Mouse (Mus musculus) midbrain, embryonic 14.5 days (tissue): ENCODE data around the gene Ptpn3. TPM values are rescaled to one million over a fixed set of nuclear protein-coding genes. Genes with fewer than 3 reads are reported as not detected.

ENCODE experiments used
- ATAC-seq: fragments of 200-750 bp; cut with Nextera tagmentation; 2 replicates; pipeline ENCODE4 v1.8.0; 2017; ENCODE audit warnings: moderate number of reproducible peaks, moderate library complexity; ENCODE audit not compliant: low FRiP score, low TSS enrichment
- DNase-seq: peaks from one replicate; pipeline ENCODE4 v3.0.0-alpha.2; 2015
- H3K27ac ChIP-seq: fragments of 300-500 bp; sonication (generic); replicated peaks from 2 replicates; pipeline ENCODE4 v1.5.1; 2014; ENCODE audit warnings: mild to moderate bottlenecking, low read depth, low read length, moderate library complexity
- H3K27me3 ChIP-seq: fragments of 300-500 bp; sonication (generic); 2 replicates; pipeline ENCODE4 v1.6.1; 2014; ENCODE audit warnings: low read length, control low read depth, mixed read lengths; ENCODE audit not compliant: control insufficient read depth, insufficient read depth
- H3K36me3 ChIP-seq: fragments of 300-500 bp; sonication (generic); 2 replicates; pipeline ENCODE4 v1.6.1; 2014; ENCODE audit warnings: low read length, control low read depth; ENCODE audit not compliant: control insufficient read depth, insufficient read depth
- H3K4me1 ChIP-seq: fragments of 300-500 bp; sonication (generic); 2 replicates; pipeline ENCODE4 v1.6.1; 2014; ENCODE audit warnings: mild to moderate bottlenecking, antibody characterized with exemption, low read length, control low read depth; ENCODE audit not compliant: control insufficient read depth, insufficient read depth
- H3K4me2 ChIP-seq: fragments of 300-500 bp; sonication (generic); 2 replicates; pipeline ENCODE4 v1.6.1; 2014; ENCODE audit warnings: mild to moderate bottlenecking, low read length, moderate library complexity
- H3K4me3 ChIP-seq: fragments of 300-500 bp; sonication (generic); replicated peaks from 2 replicates; pipeline ENCODE4 v1.5.1; 2014; ENCODE audit warnings: low read depth, low read length
- H3K9ac ChIP-seq: fragments of 300-500 bp; sonication (generic); replicated peaks from 2 replicates; pipeline ENCODE4 v1.6.1; 2014; ENCODE audit warnings: mild to moderate bottlenecking, low read length, moderate library complexity
- H3K9me3 ChIP-seq: fragments of 300-500 bp; sonication (generic); 2 replicates; pipeline ENCODE4 v1.6.1; 2016; ENCODE audit warnings: low read length, control low read depth, mixed read lengths; ENCODE audit not compliant: control insufficient read depth
- WGBS: fragments of 180-500 bp; shearing (Covaris S2); extraction: QIAGEN DNeasy Blood & Tissue Kit; methylation state at CpG from one replicate; pipeline ENCODE4 v1.1.7; 2014; 5-methylcytosine and 5-hydroxymethylcytosine counted together
- polyA plus RNA-seq: library from polyadenylated mRNA; unstranded; fragments of >200 nt; fragmentation: Nextera tagmentation; extraction: Ambion mirVana; gene quantifications from 2 replicates; pipeline ENCODE4 v1.2.1, GENCODE M21; 2014

The Ptpn3 gene
- polyA plus RNA-seq, 1 experiment from 2014 or later: 3.1 TPM

DNA sequence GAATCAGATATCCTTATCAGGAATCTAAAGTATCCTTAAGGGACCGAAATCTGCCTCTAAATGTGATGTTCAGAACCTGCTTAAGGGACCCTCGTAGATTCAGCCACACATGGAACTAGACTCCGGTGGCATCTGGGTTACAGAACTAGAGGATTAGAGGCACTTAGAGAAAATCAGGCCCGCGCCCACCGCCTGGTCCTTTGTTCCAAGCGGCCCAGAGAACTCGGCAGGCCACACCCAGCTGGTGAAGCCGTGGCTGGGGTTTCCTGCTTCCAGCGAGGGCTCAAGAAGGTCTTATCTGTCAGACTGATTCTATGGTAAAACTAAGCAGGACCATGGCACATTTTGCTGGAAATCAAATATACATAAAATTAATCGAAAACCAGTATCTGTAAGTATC, 58.3 kb downstream of the Ptpn3 start:
- no peaks in the 10 kb centered on the region for H3K27me3 ChIP-seq
- WGBS: 37% methylated on average over 11 of the region's 11 CpGs
- H3K9ac ChIP-seq: no peak overlapping the region
- ATAC-seq: no peak
- H3K4me3 ChIP-seq: no peak overlapping the region
- no peak overlapping the region for H3K27ac ChIP-seq
- H3K9me3 ChIP-seq: no peaks in the 10 kb centered on the region
- no peaks in the 10 kb centered on the region for H3K36me3 ChIP-seq
- no peak overlapping the region for H3K4me2 ChIP-seq
- no peak for DNase-seq
- no peaks in the 10 kb centered on the region for H3K4me1 ChIP-seq

GRCm38 (mm10) chr4:57240934-57241333, 60.7 kb downstream of the Ptpn3 start:
- Histone ChIP-seq H3K36me3 (no peaks in the 10 kb centered on the region), H3K27me3 (no peaks in the 10 kb centered on the region), H3K4me1 (no peaks in the 10 kb centered on the region), H3K4me3 (no peak overlapping the region), H3K4me2 (no peak overlapping the region), H3K9me3 (no peaks in the 10 kb centered on the region), H3K9ac (no peak overlapping the region), H3K27ac (no peak overlapping the region)
- WGBS: 81% methylated on average over 10 of the region's 10 CpGs
- ATAC-seq (no peak), DNase-seq (no peak)

DNA sequence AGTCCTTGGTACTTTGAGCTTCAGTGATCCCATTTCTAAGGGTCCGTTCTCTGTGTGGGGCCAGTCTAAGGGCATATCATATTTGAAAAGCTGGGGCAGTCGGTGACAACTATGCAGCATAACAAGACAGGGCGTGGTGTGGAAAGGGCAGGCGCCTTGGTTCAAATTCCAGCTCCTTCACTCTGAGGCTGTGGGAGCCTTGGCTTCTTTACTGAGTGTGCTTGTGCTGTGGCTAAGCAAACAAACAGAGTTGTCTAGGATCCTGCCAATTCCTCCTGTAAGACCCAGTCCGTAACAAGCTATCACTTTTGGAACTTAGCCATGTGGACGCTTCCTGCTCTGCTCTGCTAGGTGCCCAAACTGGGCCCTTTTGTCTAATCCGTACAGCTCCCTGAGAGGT, 61.5 kb downstream of the Ptpn3 start:
- Histone ChIP-seq H3K9ac (no peak overlapping the region), H3K36me3 (no peaks in the 10 kb centered on the region), H3K4me1 (no peaks in the 10 kb centered on the region), H3K4me3 (no peak overlapping the region), H3K27ac (no peak overlapping the region), H3K27me3 (no peaks in the 10 kb centered on the region), H3K4me2 (no peak overlapping the region), H3K9me3 (no peaks in the 10 kb centered on the region)
- 76% methylated on average over 7 of the region's 7 CpGs for WGBS
- no peak for ATAC-seq
- DNase-seq: no peak

GRCm38 (mm10) chr4:57239112-57239511, 62.5 kb downstream of the Ptpn3 start:
- no peak overlapping the region for H3K9ac ChIP-seq
- ATAC-seq: no peak
- H3K4me3 ChIP-seq: no peak overlapping the region
- H3K27me3 ChIP-seq: no peaks in the 10 kb centered on the region
- no peak overlapping the region for H3K4me2 ChIP-seq
- no peaks in the 10 kb centered on the region for H3K9me3 ChIP-seq
- no peaks in the 10 kb centered on the region for H3K36me3 ChIP-seq
- WGBS: 78% methylated on average over 6 of the region's 6 CpGs
- no peaks in the 10 kb centered on the region for H3K4me1 ChIP-seq
- DNase-seq: no peak
- no peak overlapping the region for H3K27ac ChIP-seq

DNA sequence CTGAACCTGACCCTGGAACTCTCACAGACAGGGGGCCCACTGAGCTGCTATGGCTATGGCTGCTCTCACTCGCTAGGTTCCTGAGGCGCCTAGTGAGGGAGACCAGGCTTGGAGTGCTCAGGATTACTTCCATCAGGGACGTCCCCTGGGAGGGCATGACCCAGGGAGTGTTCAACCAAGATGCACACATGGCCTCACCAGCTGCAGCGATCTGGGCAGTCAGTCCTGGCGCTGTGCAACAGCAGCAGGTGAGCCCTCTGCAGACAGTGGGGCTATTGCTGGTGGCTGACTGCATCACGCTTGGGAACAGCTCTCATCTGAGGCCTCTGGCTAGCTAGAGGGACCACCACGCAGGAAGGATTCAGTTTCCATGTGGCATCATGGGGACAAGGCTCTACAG, 63.5 kb downstream of the Ptpn3 start:
- Histone ChIP-seq H3K36me3 (no peaks in the 10 kb centered on the region), H3K4me2 (no peak overlapping the region), H3K4me1 (no peaks in the 10 kb centered on the region), H3K27ac (no peak overlapping the region), H3K9ac (no peak overlapping the region), H3K4me3 (no peak overlapping the region), H3K27me3 (no peaks in the 10 kb centered on the region), H3K9me3 (no peaks in the 10 kb centered on the region)
- whole genome bisulfite sequencing: 80% methylated on average over 7 of the region's 7 CpGs
- ATAC-seq (no peak), DNase-seq (no peak)

GRCm38 (mm10) chr4:57236513-57236912, 65.1 kb downstream of the Ptpn3 start:
- no peak overlapping the region for H3K27ac ChIP-seq
- DNase-seq (no peak), ATAC-seq (no peak)
- H3K36me3 ChIP-seq: no peaks in the 10 kb centered on the region
- no peaks in the 10 kb centered on the region for H3K4me1 ChIP-seq
- 64% methylated on average over 5 of the region's 5 CpGs for WGBS
- no peak overlapping the region for H3K4me2 ChIP-seq
- no peaks in the 10 kb centered on the region for H3K27me3 ChIP-seq
- no peaks in the 10 kb centered on the region for H3K9me3 ChIP-seq
- H3K9ac ChIP-seq: no peak overlapping the region
- H3K4me3 ChIP-seq: no peak overlapping the region

GRCm38 (mm10) chr4:57235741-57236140, 65.9 kb downstream of the Ptpn3 start:
- Histone ChIP-seq H3K36me3 (no peaks in the 10 kb centered on the region), H3K9ac (no peak overlapping the region), H3K27me3 (no peaks in the 10 kb centered on the region), H3K4me2 (no peak overlapping the region), H3K27ac (no peak overlapping the region), H3K9me3 (no peaks in the 10 kb centered on the region), H3K4me1 (no peaks in the 10 kb centered on the region), H3K4me3 (no peak overlapping the region)
- DNase-seq (no peak), ATAC-seq (no peak)
- 69% methylated on average over 4 of the region's 4 CpGs for WGBS

DNA sequence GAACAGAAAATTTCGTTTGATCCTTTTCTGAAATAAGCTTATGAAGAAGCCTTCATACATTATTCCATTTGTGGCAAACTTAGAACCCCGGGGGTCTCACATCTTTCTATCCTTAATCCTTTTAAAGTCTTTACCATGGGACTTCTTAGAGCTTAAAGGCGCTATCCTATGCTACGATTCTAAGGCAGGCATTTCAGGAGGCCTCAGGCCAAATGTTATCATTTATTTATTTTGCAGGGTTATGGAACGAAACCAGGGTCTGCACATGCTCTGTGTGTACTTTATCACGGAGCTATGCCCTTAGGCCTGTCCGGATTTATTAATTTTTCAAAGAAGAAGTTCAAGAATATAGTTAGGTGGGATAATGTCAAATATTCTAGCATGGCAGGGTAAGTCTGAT, 67.3 kb downstream of the Ptpn3 start:
- no peak overlapping the region for H3K27ac ChIP-seq
- no peaks in the 10 kb centered on the region for H3K27me3 ChIP-seq
- no peak overlapping the region for H3K4me3 ChIP-seq
- 50% methylated on average over 7 of the region's 7 CpGs for WGBS
- DNase-seq (peak; percentile 61), ATAC-seq (peak; percentile 65; the same call in 1 of the 2 replicates)
- no peaks in the 10 kb centered on the region for H3K9me3 ChIP-seq
- no peaks in the 10 kb centered on the region for H3K36me3 ChIP-seq
- no peaks in the 10 kb centered on the region for H3K4me1 ChIP-seq
- H3K9ac ChIP-seq: no peak overlapping the region
- H3K4me2 ChIP-seq: no peak overlapping the region

- H3K4me3 ChIP-seq: no peak overlapping the region
- H3K27me3 ChIP-seq: no peaks in the 10 kb centered on the region
- DNase-seq (no peak), ATAC-seq (no peak)
- H3K27ac ChIP-seq: no peak overlapping the region
- no peak overlapping the region for H3K9ac ChIP-seq
- H3K4me2 ChIP-seq: no peak overlapping the region
- WGBS: 88% methylated on average over 8 of the region's 8 CpGs
- no peaks in the 10 kb centered on the region for H3K36me3 ChIP-seq
- H3K4me1 ChIP-seq: 0 out of 2 replicates have a peak, but pooled peaks cover 5% of the 10 kb centered on the region
- no peaks in the 10 kb centered on the region for H3K9me3 ChIP-seq
These were observed 69.2 kb downstream of the Ptpn3 start for GRCm38 (mm10) chr4:57232439-57232838.
